Mouse (Mus musculus) E14TG2a.4 (cell line): Measurements from ENCODE around the gene Gpr84.

Experiments used
- H3K27me3 ChIP-seq: 2 replicates; pipeline ENCODE4 v1.6.1; 2014; ENCODE audit warnings: low read length, control low read depth; ENCODE audit not compliant: insufficient read depth
- H3K36me3 ChIP-seq: 2 replicates; pipeline ENCODE4 v1.6.1; 2014; ENCODE audit warnings: low read length, control low read depth; ENCODE audit not compliant: insufficient read depth
- H3K4me1 ChIP-seq: replicated peaks from 2 replicates; pipeline ENCODE4 v1.6.1; 2014; ENCODE audit warnings: low read depth, low read length, control low read depth
- H3K4me3 ChIP-seq: replicated peaks from 2 replicates; pipeline ENCODE4 v1.5.1; 2014; ENCODE audit warnings: mild to moderate bottlenecking, low read length
- H3K9me3 ChIP-seq: 2 replicates; pipeline ENCODE4 v1.6.1; 2014; ENCODE audit warnings: low read length, control low read depth
- CTCF ChIP-seq: conservative IDR thresholded peaks from 2 replicates; pipeline ENCODE4 v1.5.1; 2014; ENCODE audit warnings: low read length
- NANOG ChIP-seq: IDR thresholded peaks from 2 replicates; pipeline ENCODE4 v1.6.1; 2014; ENCODE audit warnings: borderline replicate concordance, low read length, mixed read lengths
- POU5F1 ChIP-seq: IDR thresholded peaks from 2 replicates; pipeline ENCODE4 v1.6.1; 2014; ENCODE audit warnings: low read length, borderline replicate concordance

The Gpr84 gene

DNA sequence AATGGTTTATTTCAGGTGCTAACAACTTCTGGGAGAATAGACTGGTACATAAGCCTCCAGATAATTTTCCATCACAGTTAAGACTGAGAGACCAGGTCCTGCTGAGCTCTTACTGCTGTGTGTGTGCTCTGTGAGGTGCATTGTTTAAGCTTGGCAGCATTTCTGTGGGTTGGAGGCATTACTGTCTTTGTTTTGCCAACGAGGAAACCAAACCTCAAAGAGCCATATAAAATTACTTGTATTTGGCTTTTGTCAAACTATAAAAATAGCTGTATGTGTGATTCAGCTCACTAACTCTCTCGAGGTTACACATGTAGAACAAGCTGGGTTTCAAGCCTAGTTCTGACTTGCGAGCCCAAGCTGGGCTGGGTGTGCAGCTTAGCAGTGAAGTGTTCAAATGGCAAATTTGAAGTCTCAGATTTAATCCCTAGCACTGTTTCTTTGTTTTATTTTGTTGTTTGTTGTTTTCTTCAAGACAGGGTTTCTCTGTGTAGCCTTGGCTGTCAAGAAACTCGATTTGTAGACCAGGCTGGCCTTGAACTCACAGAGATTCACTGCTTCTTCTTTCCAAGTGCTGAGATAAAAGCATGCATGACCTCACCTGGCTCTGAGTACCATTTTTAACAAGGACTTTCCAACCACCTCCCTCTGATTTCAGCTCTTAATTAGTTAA is 17.6 kb downstream of the Gpr84 start:
- H3K36me3 ChIP-seq, result peaks cover 95% of the 10 kb centered on the region
- H3K4me3 ChIP-seq, result no peak overlapping the region
- H3K4me1 ChIP-seq, result peaks cover 46% of the 10 kb centered on the region
- H3K9me3 ChIP-seq, result no peaks in the 10 kb centered on the region
- no peaks in the 10 kb centered on the region for H3K27me3 ChIP-seq
- TF ChIP-seq POU5F1, result no peak
- no peak for TF ChIP-seq NANOG
- TF ChIP-seq CTCF, result no peak

DNA sequence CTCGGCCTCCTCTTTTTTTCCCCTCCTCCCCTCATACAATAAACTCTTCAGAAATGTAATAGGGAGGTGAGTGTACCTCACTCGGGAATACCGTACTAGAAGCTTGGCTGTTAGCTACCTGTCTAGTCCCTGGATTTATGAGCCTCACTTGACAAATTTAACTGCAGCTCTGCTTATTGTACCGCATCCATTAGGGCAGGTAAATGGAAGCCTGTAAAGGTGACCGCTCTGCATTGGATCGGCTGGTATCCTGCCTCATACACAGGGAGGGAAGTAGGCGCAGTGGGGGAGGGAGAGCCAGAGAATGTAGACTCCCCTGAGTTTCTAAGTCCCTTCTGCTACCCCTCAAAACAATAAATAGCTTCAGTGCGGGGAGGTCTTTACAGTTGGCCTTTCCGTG is 19.6 kb downstream of the Gpr84 start:
- Histone ChIP-seq H3K9me3 (no peaks in the 10 kb centered on the region), H3K36me3 (peaks cover 92% of the 10 kb centered on the region), H3K4me1 (peaks cover 28% of the 10 kb centered on the region), H3K4me3 (no peak overlapping the region), H3K27me3 (no peaks in the 10 kb centered on the region)
- TF ChIP-seq NANOG (no peak), CTCF (no peak), POU5F1 (no peak)

- Histone ChIP-seq H3K36me3 (peaks cover 92% of the 10 kb centered on the region), H3K4me1 (peaks cover 28% of the 10 kb centered on the region), H3K27me3 (no peaks in the 10 kb centered on the region), H3K9me3 (no peaks in the 10 kb centered on the region), H3K4me3 (no peak overlapping the region)
- no peak for TF ChIP-seq NANOG
- TF ChIP-seq POU5F1, result no peak
- no peak for TF ChIP-seq CTCF
Measured at GRCm38 (mm10) chr15:103290417-103290816, 20.0 kb downstream of the Gpr84 start.

DNA sequence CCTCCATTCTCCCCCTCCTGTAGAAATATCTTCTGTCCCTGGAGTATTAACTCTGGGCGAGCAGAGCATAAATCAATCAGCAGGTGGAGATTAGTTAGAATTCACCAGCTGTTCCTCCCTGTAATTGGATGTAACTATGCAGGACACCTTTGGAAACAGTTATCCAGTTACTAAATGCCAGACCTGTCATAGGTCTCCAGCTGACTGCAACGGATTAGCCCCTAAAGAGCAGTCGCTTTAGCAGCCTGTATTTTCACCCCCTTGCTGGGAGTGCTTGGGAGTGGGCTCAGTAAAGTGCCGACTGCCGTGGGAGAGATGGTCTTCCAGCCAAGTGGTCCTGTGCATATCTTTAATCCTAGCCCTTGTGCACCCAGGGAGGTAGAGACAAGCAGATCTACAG is 20.8 kb downstream of the Gpr84 start:
- Histone ChIP-seq H3K9me3 (no peaks in the 10 kb centered on the region), H3K4me3 (no peak overlapping the region), H3K27me3 (no peaks in the 10 kb centered on the region), H3K4me1 (peaks cover 27% of the 10 kb centered on the region), H3K36me3 (peaks cover 91% of the 10 kb centered on the region)
- TF ChIP-seq CTCF (no peak), NANOG (no peak), POU5F1 (no peak)

- no peak overlapping the region for H3K4me3 ChIP-seq
- TF ChIP-seq POU5F1 (no peak), CTCF (no peak), NANOG (no peak)
- peaks cover 66% of the 10 kb centered on the region for H3K36me3 ChIP-seq
- no peaks in the 10 kb centered on the region for H3K27me3 ChIP-seq
- peaks cover 29% of the 10 kb centered on the region for H3K4me1 ChIP-seq
- H3K9me3 ChIP-seq, result no peaks in the 10 kb centered on the region
Measured at GRCm38 (mm10) chr15:103285778-103286417, 24.5 kb downstream of the Gpr84 start.

GRCm38 (mm10) chr15:103284647-103285046 is 25.8 kb downstream of the Gpr84 start:
- no peaks in the 10 kb centered on the region for H3K27me3 ChIP-seq
- no peak overlapping the region for H3K4me3 ChIP-seq
- TF ChIP-seq CTCF, result no peak
- no peak for TF ChIP-seq NANOG
- no peak for TF ChIP-seq POU5F1
- peaks cover 30% of the 10 kb centered on the region for H3K4me1 ChIP-seq
- H3K9me3 ChIP-seq, result no peaks in the 10 kb centered on the region
- H3K36me3 ChIP-seq, result peaks cover 59% of the 10 kb centered on the region

GRCm38 (mm10) chr15:103284066-103284465 is 26.3 kb downstream of the Gpr84 start:
- H3K36me3 ChIP-seq, result peaks cover 53% of the 10 kb centered on the region
- no peaks in the 10 kb centered on the region for H3K9me3 ChIP-seq
- no peaks in the 10 kb centered on the region for H3K27me3 ChIP-seq
- H3K4me3 ChIP-seq, result no peak overlapping the region
- peaks cover 28% of the 10 kb centered on the region for H3K4me1 ChIP-seq
- TF ChIP-seq POU5F1 (no peak), CTCF (peak; percentile 93), NANOG (no peak)

- peaks cover 47% of the 10 kb centered on the region for H3K4me1 ChIP-seq
- TF ChIP-seq CTCF (no peak), POU5F1 (no peak), NANOG (no peak)
Measured at GRCm38 (mm10) chr15:103281465-103282205, 28.8 kb downstream of the Gpr84 start.

More at GRCm38 (mm10) chr15:103281465-103282205, 28.8 kb downstream of the Gpr84 start:
- no peak overlapping the region for H3K4me3 ChIP-seq
- H3K9me3 ChIP-seq, result no peaks in the 10 kb centered on the region
- no peaks in the 10 kb centered on the region for H3K27me3 ChIP-seq
- H3K36me3 ChIP-seq, result peaks cover 54% of the 10 kb centered on the region
